Mouse (Mus musculus) intestine, embryonic 16.5 days (tissue): ENCODE results near the gene Kcnt2. TPM values are rescaled to one million over a fixed set of nuclear protein-coding genes. Genes with fewer than 3 reads are reported as not detected.

Source experiments
- ATAC-seq: fragments of 200-750 bp; cut with Nextera tagmentation; 2 replicates; pipeline ENCODE4 v1.8.0; 2017; ENCODE audit warnings: moderate TSS enrichment, moderate library complexity
- H3K27ac ChIP-seq: fragments of 300-500 bp; sonication (generic); 2 replicates; pipeline ENCODE4 v1.5.1; 2014; ENCODE audit warnings: mild to moderate bottlenecking, low read length
- H3K27me3 ChIP-seq: fragments of 300-500 bp; sonication (generic); replicated peaks from 2 replicates; pipeline ENCODE4 v1.6.1; 2014; ENCODE audit warnings: low read length, control low read depth, mixed read lengths; ENCODE audit not compliant: control insufficient read depth, insufficient read depth
- H3K36me3 ChIP-seq: fragments of 300-500 bp; sonication (generic); 2 replicates; pipeline ENCODE4 v1.6.1; 2014; ENCODE audit warnings: low read length, control low read depth; ENCODE audit not compliant: control insufficient read depth, insufficient read depth
- H3K4me1 ChIP-seq: fragments of 300-500 bp; sonication (generic); 2 replicates; pipeline ENCODE4 v1.6.1; 2014; ENCODE audit warnings: low read length, control low read depth, mixed read lengths; ENCODE audit not compliant: control insufficient read depth, insufficient read depth
- H3K4me2 ChIP-seq: fragments of 300-500 bp; sonication (generic); 2 replicates; pipeline ENCODE4 v1.6.1; 2014; ENCODE audit warnings: low read depth, low read length, control low read depth
- H3K4me3 ChIP-seq: fragments of 300-500 bp; sonication (generic); 2 replicates; pipeline ENCODE4 v1.5.1; 2014; ENCODE audit warnings: mild to moderate bottlenecking, low read length
- H3K9ac ChIP-seq: fragments of 300-500 bp; sonication (generic); 2 replicates; pipeline ENCODE4 v1.6.1; 2014; ENCODE audit warnings: low read depth, low read length
- H3K9me3 ChIP-seq: fragments of 300-500 bp; sonication (generic); 2 replicates; pipeline ENCODE4 v1.6.1; 2016; ENCODE audit warnings: low read length, control low read depth; ENCODE audit not compliant: control insufficient read depth
- WGBS: fragments of 180-500 bp; shearing (Covaris S2); extraction: QIAGEN DNeasy Blood & Tissue Kit; methylation state at CpG from one replicate; pipeline ENCODE4 v1.1.7; 2014; 5-methylcytosine and 5-hydroxymethylcytosine counted together
- polyA plus RNA-seq: library from polyadenylated mRNA; unstranded; fragments of >200 nt; fragmentation: Nextera tagmentation; extraction: Ambion mirVana; gene quantifications from 2 replicates; pipeline ENCODE4 v1.2.1, GENCODE M21; 2015

Kcnt2 gene
- polyA plus RNA-seq, 1 experiment from 2014 or later: 1.3 TPM

DNA sequence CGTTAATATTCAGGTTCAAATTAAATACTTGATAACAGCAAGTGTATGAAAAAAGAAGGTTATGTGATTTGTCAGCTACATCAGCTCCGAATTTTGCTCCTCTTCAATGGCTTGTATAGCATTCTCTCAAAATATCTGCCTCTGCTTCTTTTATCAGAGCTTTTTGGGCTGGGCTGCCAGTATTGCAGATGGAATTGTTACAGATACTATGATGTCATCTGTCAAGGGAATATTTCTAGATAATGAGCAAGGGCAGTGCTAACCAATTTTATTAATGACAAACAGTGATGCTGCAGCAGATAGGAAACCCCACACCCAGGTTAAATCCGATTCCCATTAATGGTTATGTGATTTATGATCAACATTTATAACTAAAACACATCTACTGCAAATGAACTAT lies 87.7 kb downstream of the Kcnt2 start:
- H3K9me3 ChIP-seq: no peaks in the 10 kb centered on the region
- no peak overlapping the region for H3K27ac ChIP-seq
- WGBS: 76% methylated on average over 3 of the region's 3 CpGs
- H3K4me1 ChIP-seq: no peaks in the 10 kb centered on the region
- H3K36me3 ChIP-seq: no peaks in the 10 kb centered on the region
- no peaks in the 10 kb centered on the region for H3K27me3 ChIP-seq
- H3K4me3 ChIP-seq: no peak overlapping the region
- H3K9ac ChIP-seq: no peak overlapping the region
- no peak overlapping the region for H3K4me2 ChIP-seq
- no peak for ATAC-seq

DNA sequence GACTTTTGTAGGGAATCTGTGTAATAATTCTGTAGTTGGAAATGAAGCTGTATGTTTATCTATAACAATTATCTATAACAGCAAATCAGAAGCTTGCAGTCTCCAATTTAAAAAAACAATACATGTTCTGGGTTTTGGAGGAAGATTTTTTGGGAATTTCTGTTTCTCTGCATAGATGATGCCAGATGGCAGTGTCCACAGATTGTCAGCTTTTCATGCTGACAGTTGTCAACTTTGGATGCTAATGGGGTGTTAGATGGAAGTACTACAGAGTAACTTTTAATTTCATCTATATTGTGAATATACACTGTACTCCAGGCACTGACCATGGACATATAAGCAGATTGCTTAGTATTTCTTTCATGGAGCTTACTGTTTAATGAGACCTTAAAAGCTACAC lies 92.5 kb downstream of the Kcnt2 start:
- no peaks in the 10 kb centered on the region for H3K27me3 ChIP-seq
- no peak for ATAC-seq
- no peaks in the 10 kb centered on the region for H3K4me1 ChIP-seq
- H3K27ac ChIP-seq: no peak overlapping the region
- no peak overlapping the region for H3K9ac ChIP-seq
- no peak overlapping the region for H3K4me2 ChIP-seq
- no peaks in the 10 kb centered on the region for H3K36me3 ChIP-seq
- no peaks in the 10 kb centered on the region for H3K9me3 ChIP-seq
- H3K4me3 ChIP-seq: no peak overlapping the region

DNA sequence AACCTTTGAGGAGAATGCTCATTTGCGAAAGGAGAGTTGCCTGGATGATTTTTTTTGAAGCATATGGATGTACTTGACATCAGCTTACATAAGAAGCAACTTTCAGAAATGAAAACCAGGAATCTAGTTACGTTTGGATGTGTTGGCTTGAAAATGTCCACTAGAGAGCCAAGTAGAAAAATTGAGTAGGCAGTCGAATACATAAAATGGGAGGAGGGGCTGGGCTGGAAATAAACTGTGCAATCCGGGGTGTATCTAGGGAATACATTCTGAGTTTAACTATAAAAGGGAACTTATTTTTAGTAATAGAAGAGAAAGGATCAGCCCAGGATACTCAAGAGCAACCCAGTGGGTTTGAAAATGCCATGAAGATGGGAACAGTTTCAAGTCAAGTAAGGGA lies 93.4 kb downstream of the Kcnt2 start:
- no peaks in the 10 kb centered on the region for H3K27me3 ChIP-seq
- no peak for ATAC-seq
- no peaks in the 10 kb centered on the region for H3K9me3 ChIP-seq
- no peak overlapping the region for H3K4me2 ChIP-seq
- no peak overlapping the region for H3K4me3 ChIP-seq
- H3K4me1 ChIP-seq: no peaks in the 10 kb centered on the region
- no peaks in the 10 kb centered on the region for H3K36me3 ChIP-seq
- no peak overlapping the region for H3K27ac ChIP-seq
- 66% methylated on average over 4 of the region's 4 CpGs for WGBS
- no peak overlapping the region for H3K9ac ChIP-seq

DNA sequence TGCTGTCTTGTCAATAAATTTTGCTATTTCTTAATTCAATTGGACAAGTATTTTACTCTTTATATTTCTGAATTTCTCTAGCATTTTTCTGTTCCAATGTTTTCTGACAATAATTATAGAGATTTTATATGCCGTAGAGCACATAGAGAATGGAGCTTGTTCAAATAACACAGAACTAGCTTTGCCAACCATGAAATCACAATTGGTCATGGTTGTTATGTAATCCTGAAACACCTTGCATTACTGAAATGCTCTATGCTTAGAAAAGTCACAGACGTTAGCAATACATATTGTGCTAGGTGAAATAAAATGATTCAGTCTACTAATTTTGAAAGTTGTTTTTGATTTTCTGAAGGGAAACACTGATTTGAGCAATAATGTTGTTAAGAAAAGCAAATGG lies 118.8 kb downstream of the Kcnt2 start:
- Histone ChIP-seq H3K27ac (no peak overlapping the region), H3K36me3 (no peaks in the 10 kb centered on the region), H3K9ac (no peak overlapping the region), H3K4me3 (no peak overlapping the region), H3K4me2 (no peak overlapping the region), H3K9me3 (no peaks in the 10 kb centered on the region), H3K27me3 (no peaks in the 10 kb centered on the region), H3K4me1 (no peaks in the 10 kb centered on the region)
- no peak for ATAC-seq
- 79% methylated on average over 2 of the region's 2 CpGs for WGBS

DNA sequence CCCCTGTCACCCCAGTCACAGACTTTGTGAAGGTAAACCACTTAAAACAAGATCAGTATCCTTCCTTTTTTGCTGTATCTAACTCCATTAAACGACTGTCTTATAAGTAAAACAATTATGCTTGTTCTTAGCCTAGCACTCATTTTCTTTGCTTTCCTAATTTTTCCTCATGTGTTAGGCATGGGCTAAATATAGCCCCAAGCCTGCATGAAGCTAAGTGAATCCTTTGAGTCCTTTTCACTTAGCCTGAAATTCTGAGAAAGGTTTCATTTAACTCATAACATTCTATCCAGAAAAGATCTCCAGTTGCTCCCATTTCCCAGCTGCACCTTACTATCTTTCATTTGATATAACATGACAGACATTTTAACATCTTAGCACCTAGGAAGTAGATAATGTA lies 127.6 kb downstream of the Kcnt2 start:
- H3K4me3 ChIP-seq: no peak overlapping the region
- no peaks in the 10 kb centered on the region for H3K4me1 ChIP-seq
- WGBS: 92% methylated on average over 1 of the region's 1 CpGs
- no peaks in the 10 kb centered on the region for H3K27me3 ChIP-seq
- H3K36me3 ChIP-seq: no peaks in the 10 kb centered on the region
- H3K27ac ChIP-seq: no peak overlapping the region
- no peak overlapping the region for H3K4me2 ChIP-seq
- H3K9me3 ChIP-seq: no peaks in the 10 kb centered on the region
- no peak overlapping the region for H3K9ac ChIP-seq
- no peak for ATAC-seq

DNA sequence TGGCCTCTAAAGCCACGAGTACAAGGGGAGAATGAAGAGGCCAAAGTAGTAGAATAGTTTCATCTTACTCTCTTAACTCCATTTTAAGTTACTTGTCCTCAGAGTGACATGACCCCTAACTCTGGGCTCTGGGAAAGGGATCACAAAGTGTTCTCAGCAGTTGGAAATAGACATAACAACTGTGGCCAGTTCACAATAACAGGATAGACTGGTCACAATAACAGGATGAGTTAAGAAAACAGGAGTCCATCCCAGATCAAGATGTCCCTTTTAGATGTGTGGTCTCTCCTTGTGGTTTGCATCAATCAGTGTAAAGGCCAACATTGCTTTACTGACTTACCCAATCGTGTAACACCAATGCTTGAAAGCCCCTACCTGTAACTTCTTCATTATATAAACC lies 132.8 kb downstream of the Kcnt2 start:
- ATAC-seq: no peak
- no peaks in the 10 kb centered on the region for H3K36me3 ChIP-seq
- WGBS: 68% methylated on average over 2 of the region's 2 CpGs

DNA sequence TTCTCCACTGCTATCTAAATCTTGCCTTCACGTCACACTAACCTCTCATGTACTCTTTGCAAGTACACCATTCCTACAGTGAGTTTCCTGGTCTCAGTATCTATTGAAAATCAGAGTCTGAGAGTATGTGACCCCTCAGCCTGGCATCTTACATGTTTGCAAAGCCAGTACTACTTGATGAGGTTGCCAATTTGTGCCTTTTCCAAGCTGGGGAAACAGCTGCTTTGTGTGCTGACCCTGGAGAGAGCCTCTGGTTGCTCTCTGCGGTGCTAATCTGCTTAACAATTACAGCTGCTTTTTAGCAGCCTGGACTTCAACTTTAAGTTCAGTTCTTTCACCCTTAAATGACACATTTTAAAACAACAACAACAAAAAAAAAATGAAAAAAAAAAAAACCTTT lies 133.6 kb downstream of the Kcnt2 start:
- WGBS: 70% methylated on average over 2 of the region's 2 CpGs
- no peak overlapping the region for H3K4me3 ChIP-seq
- H3K9ac ChIP-seq: no peak overlapping the region
- H3K36me3 ChIP-seq: no peaks in the 10 kb centered on the region
- H3K27ac ChIP-seq: no peak overlapping the region
- no peaks in the 10 kb centered on the region for H3K4me1 ChIP-seq
- no peaks in the 10 kb centered on the region for H3K27me3 ChIP-seq
- no peak for ATAC-seq
- no peaks in the 10 kb centered on the region for H3K9me3 ChIP-seq
- no peak overlapping the region for H3K4me2 ChIP-seq

More for the DNA sequence above, 132.8 kb downstream of the Kcnt2 start:
- Histone ChIP-seq H3K27me3 (no peaks in the 10 kb centered on the region), H3K9me3 (no peaks in the 10 kb centered on the region), H3K4me3 (no peak overlapping the region), H3K9ac (no peak overlapping the region), H3K27ac (no peak overlapping the region), H3K4me1 (no peaks in the 10 kb centered on the region), H3K4me2 (no peak overlapping the region)

DNA sequence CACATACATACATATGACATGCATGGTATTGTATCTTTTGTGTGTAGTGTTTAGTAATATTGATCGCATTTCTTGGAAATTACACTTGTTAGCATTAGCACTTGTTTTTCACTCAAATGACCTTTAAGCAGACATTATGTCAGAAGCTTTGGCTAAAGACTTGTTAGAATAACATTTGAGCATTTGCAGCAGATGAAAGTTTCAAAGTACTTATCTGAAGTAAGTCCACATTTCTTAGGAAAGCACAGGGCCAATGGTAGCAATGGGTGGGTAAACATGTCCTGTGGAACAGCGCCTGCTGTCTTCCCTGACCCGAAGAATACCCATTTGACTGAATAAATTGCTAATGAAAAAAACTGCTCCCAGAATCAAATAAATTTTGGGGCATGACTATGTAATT lies 135.1 kb downstream of the Kcnt2 start:
- Histone ChIP-seq H3K27ac (no peak overlapping the region), H3K4me1 (no peaks in the 10 kb centered on the region), H3K36me3 (no peaks in the 10 kb centered on the region), H3K9me3 (no peaks in the 10 kb centered on the region), H3K4me2 (no peak overlapping the region), H3K4me3 (no peak overlapping the region), H3K27me3 (no peaks in the 10 kb centered on the region), H3K9ac (no peak overlapping the region)
- 90% methylated on average over 3 of the region's 3 CpGs for WGBS
- ATAC-seq: no peak

DNA sequence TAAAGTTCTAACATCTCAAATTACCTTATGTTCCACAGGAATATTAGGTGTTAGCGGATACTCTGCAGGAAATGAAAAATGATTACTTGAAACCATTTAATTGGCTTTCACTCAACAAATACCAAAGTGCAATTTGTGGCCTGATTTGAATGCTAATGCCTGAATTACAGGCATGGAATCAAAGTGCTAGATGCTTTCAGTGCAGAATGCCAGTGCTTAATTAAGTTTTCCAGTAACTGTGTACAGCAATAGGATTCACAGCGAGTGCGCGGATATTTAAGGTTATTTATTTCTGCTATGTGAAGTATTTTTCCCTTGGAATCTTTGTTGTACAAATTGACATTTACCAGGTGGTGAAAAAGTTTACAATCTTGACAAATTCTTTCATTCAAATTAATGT lies 144.3 kb downstream of the Kcnt2 start:
- H3K27me3 ChIP-seq: no peaks in the 10 kb centered on the region
- H3K4me3 ChIP-seq: no peak overlapping the region
- ATAC-seq: no peak
- no peaks in the 10 kb centered on the region for H3K9me3 ChIP-seq
- H3K36me3 ChIP-seq: no peaks in the 10 kb centered on the region
- 81% methylated on average over 4 of the region's 4 CpGs for WGBS
- no peak overlapping the region for H3K27ac ChIP-seq
- H3K4me1 ChIP-seq: no peaks in the 10 kb centered on the region
- no peak overlapping the region for H3K9ac ChIP-seq
- no peak overlapping the region for H3K4me2 ChIP-seq

DNA sequence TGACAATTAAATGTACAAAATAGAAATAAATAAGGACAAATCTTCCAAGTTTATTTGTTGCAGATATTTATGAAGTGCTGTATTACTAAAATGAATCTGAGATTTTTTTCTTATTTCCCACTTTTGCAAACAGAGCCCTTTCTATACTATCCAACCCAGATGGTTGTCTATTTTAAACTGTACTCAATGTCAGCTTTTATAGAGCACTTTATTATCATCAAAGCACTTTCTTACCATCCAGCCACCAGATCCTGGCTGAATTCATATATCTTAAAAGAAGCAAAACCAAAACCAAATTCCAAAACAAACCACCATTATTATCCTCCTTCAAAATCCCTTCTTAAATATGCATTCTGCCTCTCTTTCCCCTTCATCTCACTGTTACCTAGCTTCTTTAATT lies 151.8 kb downstream of the Kcnt2 start:
- no peak overlapping the region for H3K4me3 ChIP-seq
- H3K36me3 ChIP-seq: no peaks in the 10 kb centered on the region
- no peak for ATAC-seq
- H3K4me1 ChIP-seq: no peaks in the 10 kb centered on the region
- no peak overlapping the region for H3K27ac ChIP-seq
- H3K9me3 ChIP-seq: no peaks in the 10 kb centered on the region
- H3K27me3 ChIP-seq: no peaks in the 10 kb centered on the region
- H3K4me2 ChIP-seq: no peak overlapping the region
- no peak overlapping the region for H3K9ac ChIP-seq
